Mouse (Mus musculus): ENCODE measurements around the gene Btbd6. TPM values are rescaled to one million over a fixed set of nuclear protein-coding genes. Genes with fewer than 3 reads are reported as not detected.
A peak's percentile ranks its signal among the peaks of the same experiment; 100 is the strongest.

The Btbd6 gene
- polyA plus RNA-seq, 1 experiment from 2014 or later: 52.2 TPM

GRCm38 (mm10) chr12:112999569-113000293, 23.4 kb downstream of the Btbd6 start:
- Histone ChIP-seq H3K4me1 (replicated peaks; ENCODE audit: control insufficient read depth, insufficient read depth, low read length) (peaks cover 25% of the 10 kb centered on the region), H3K4me2 (replicated peaks) (peak overlapping the region; percentile 89), H3K27me3 (ENCODE audit: control insufficient read depth, insufficient read depth, low read length) (no peaks in the 10 kb centered on the region), H3K27ac (peak overlapping the region; percentile 89), H3K36me3 (replicated peaks; ENCODE audit: control insufficient read depth, insufficient read depth) (no peaks in the 10 kb centered on the region), H3K9ac (peak overlapping the region; percentile 94), H3K9me3 (ENCODE audit: control insufficient read depth, low read length) (no peaks in the 10 kb centered on the region), H3K4me3 (replicated peaks; ENCODE audit: low read length) (peak overlapping the region; percentile 92)
- no peak for DNase-seq (ENCODE audit: low spot score)
- 1% methylated on average over 56 of the region's 56 CpGs for WGBS
- no peak for ATAC-seq (ENCODE audit: low FRiP score)

GRCm38 (mm10) chr12:113000294-113001132, 24.2 kb downstream of the Btbd6 start, which contains the start of gene Brf1:
Gene Brf1, minus strand, starts transcription at chr12:113000704.
- H3K36me3 ChIP-seq (replicated peaks; ENCODE audit: control insufficient read depth, insufficient read depth): no peaks in the 10 kb centered on the region

GRCm38 (mm10) chr12:113001133-113001474, 24.8 kb downstream of the Btbd6 start:
- Histone ChIP-seq H3K4me2 (replicated peaks) (peak overlapping the region; percentile 89), H3K4me3 (replicated peaks; ENCODE audit: low read length) (peak overlapping the region; percentile 92), H3K9ac (peak overlapping the region; percentile 94), H3K27me3 (ENCODE audit: control insufficient read depth, insufficient read depth, low read length) (no peaks in the 10 kb centered on the region), H3K4me1 (replicated peaks; ENCODE audit: control insufficient read depth, insufficient read depth, low read length) (peaks cover 25% of the 10 kb centered on the region), H3K9me3 (ENCODE audit: control insufficient read depth, low read length) (no peaks in the 10 kb centered on the region), H3K36me3 (replicated peaks; ENCODE audit: control insufficient read depth, insufficient read depth) (no peaks in the 10 kb centered on the region), H3K27ac (peak overlapping the region; percentile 89)
- no peak for DNase-seq (ENCODE audit: low spot score)
- 9% methylated on average over 5 of the region's 5 CpGs for WGBS
- ATAC-seq (ENCODE audit: low FRiP score): no peak; the same call in 1 of the 2 replicates

More at GRCm38 (mm10) chr12:113000294-113001132, 24.2 kb downstream of the Btbd6 start, which contains the start of gene Brf1:
- under 1% methylated on average over 95 of the region's 96 CpGs for WGBS
- Histone ChIP-seq H3K27me3 (ENCODE audit: control insufficient read depth, insufficient read depth, low read length) (no peaks in the 10 kb centered on the region), H3K9ac (peak within 1 kb of the TSS; percentile 94), H3K4me3 (replicated peaks; ENCODE audit: low read length) (peak within 1 kb of the TSS; percentile 92), H3K27ac (peak within 1 kb of the TSS; percentile 89), H3K9me3 (ENCODE audit: control insufficient read depth, low read length) (no peaks in the 10 kb centered on the region), H3K4me1 (replicated peaks; ENCODE audit: control insufficient read depth, insufficient read depth, low read length) (peaks cover 25% of the 10 kb centered on the region), H3K4me2 (replicated peaks) (peak within 1 kb of the TSS; percentile 89)
- ATAC-seq (ENCODE audit: low FRiP score) (peak; percentile 98), DNase-seq (ENCODE audit: low spot score) (peak; percentile 96)

DNA sequence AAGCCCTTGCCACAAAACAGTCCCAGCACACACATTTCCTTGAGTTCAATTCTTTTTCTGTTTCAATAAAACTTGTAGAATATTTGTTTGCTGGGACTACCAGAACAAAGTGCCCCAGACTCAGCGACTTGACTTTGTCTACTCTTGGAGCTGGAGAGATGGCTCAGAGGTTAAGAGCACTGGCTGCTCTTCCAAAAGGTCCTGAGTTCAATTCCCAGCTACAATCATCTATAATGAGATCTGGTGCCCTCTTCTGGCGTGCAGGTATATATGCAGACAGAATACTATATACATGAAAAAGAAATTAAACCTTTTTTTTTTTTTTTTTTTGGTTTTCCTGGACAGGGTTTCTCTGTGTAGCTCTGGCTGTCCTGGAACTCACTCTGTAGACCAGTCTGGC, 26.4 kb downstream of the Btbd6 start:
- DNase-seq (ENCODE audit: low spot score): no peak
- 27% methylated on average over 2 of the region's 2 CpGs for WGBS
- H3K9me3 ChIP-seq (ENCODE audit: control insufficient read depth, low read length): no peaks in the 10 kb centered on the region
- H3K36me3 ChIP-seq (replicated peaks; ENCODE audit: control insufficient read depth, insufficient read depth): no peaks in the 10 kb centered on the region
- peaks cover 25% of the 10 kb centered on the region for H3K4me1 ChIP-seq (replicated peaks; ENCODE audit: control insufficient read depth, insufficient read depth, low read length)
- H3K27ac ChIP-seq: no peak overlapping the region
- H3K9ac ChIP-seq: no peak overlapping the region
- no peak overlapping the region for H3K4me2 ChIP-seq (replicated peaks)
- no peak overlapping the region for H3K4me3 ChIP-seq (replicated peaks; ENCODE audit: low read length)
- no peaks in the 10 kb centered on the region for H3K27me3 ChIP-seq (ENCODE audit: control insufficient read depth, insufficient read depth, low read length)
- ATAC-seq (ENCODE audit: low FRiP score): no peak

DNA sequence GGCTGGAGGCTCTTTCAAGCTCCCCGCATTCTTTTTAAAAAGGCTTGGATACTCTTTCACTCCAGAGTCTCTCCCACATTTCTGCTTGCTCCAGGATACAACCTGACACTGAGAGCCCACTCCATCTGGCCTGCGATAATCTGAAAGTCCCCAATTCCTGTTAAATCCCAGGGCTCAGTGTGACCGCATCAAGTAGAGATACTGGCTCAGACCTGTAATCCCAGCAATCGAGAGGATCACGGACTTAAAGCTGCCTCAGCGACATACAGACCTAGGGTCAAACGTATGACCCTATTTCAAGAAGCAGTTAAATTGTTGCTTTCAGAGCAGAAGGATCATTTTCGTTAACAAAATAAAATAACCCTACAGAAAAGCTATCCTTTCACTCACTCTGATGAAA, 27.7 kb downstream of the Btbd6 start:
- DNase-seq (ENCODE audit: low spot score) (no peak), ATAC-seq (ENCODE audit: low FRiP score) (no peak)
- WGBS: 84% methylated on average over 8 of the region's 8 CpGs

DNA sequence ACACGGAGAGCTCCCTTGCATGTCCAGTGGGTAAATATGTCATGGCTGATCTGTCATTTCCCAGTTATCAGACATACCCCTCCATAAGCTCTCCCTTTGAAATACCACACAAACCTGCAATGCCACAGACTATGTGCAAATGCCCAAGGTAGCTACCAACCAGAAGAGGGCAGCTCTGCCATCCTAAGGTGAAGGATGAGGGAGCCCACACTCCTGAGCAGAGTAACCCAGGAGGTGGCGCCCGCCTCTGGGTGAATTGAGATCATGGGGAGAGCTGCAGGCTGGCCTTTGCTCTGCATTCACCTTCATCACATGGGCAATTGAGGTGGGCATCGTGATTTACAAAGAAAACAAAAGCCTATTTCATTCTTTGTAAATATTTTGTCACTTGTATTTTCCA, 28.7 kb downstream of the Btbd6 start:
- Histone ChIP-seq H3K4me2 (replicated peaks) (no peak overlapping the region), H3K9ac (no peak overlapping the region), H3K27me3 (ENCODE audit: control insufficient read depth, insufficient read depth, low read length) (no peaks in the 10 kb centered on the region), H3K36me3 (replicated peaks; ENCODE audit: control insufficient read depth, insufficient read depth) (no peaks in the 10 kb centered on the region), H3K9me3 (ENCODE audit: control insufficient read depth, low read length) (no peaks in the 10 kb centered on the region), H3K4me1 (replicated peaks; ENCODE audit: control insufficient read depth, insufficient read depth, low read length) (peaks cover 8% of the 10 kb centered on the region), H3K27ac (no peak overlapping the region), H3K4me3 (replicated peaks; ENCODE audit: low read length) (no peak overlapping the region)
- ATAC-seq (ENCODE audit: low FRiP score): no peak
- WGBS: 33% methylated on average over 4 of the region's 4 CpGs
- DNase-seq (ENCODE audit: low spot score): no peak

More for the DNA sequence above, 27.7 kb downstream of the Btbd6 start:
- Histone ChIP-seq H3K36me3 (replicated peaks; ENCODE audit: control insufficient read depth, insufficient read depth) (no peaks in the 10 kb centered on the region), H3K4me1 (replicated peaks; ENCODE audit: control insufficient read depth, insufficient read depth, low read length) (peaks cover 15% of the 10 kb centered on the region), H3K4me3 (replicated peaks; ENCODE audit: low read length) (no peak overlapping the region), H3K27me3 (ENCODE audit: control insufficient read depth, insufficient read depth, low read length) (no peaks in the 10 kb centered on the region), H3K9me3 (ENCODE audit: control insufficient read depth, low read length) (no peaks in the 10 kb centered on the region), H3K9ac (no peak overlapping the region), H3K4me2 (replicated peaks) (no peak overlapping the region), H3K27ac (no peak overlapping the region)

GRCm38 (mm10) chr12:113011702-113012360, 35.5 kb downstream of the Btbd6 start:
- ATAC-seq (ENCODE audit: low FRiP score) (no peak), DNase-seq (ENCODE audit: low spot score) (no peak)
- no peaks in the 10 kb centered on the region for H3K9me3 ChIP-seq (ENCODE audit: control insufficient read depth, low read length)
- H3K4me1 ChIP-seq (replicated peaks; ENCODE audit: control insufficient read depth, insufficient read depth, low read length): peaks cover 25% of the 10 kb centered on the region
- no peak overlapping the region for H3K4me2 ChIP-seq (replicated peaks)
- 83% methylated on average over 6 of the region's 6 CpGs for WGBS
- no peaks in the 10 kb centered on the region for H3K36me3 ChIP-seq (replicated peaks; ENCODE audit: control insufficient read depth, insufficient read depth)
- H3K27ac ChIP-seq: no peak overlapping the region
- no peak overlapping the region for H3K4me3 ChIP-seq (replicated peaks; ENCODE audit: low read length)
- no peak overlapping the region for H3K9ac ChIP-seq
- no peaks in the 10 kb centered on the region for H3K27me3 ChIP-seq (ENCODE audit: control insufficient read depth, insufficient read depth, low read length)

DNA sequence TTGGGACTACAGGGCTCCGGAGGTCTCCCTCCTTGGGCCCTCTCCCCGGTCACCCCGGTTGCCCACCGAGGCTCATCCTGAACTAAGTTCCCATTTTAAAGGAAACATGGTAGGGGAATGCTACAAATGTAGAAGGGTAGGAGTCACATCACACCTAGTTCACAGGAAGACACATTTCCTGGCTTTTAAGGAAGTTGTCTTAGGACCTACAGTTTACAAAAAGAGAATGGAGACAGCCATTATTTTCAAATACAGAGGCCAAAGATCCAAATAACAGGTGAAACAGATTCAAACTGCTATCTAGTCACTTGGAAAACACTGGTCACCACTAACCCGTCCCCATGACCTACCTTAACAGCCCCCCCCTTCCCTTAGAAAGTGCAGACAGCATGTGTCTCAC, 36.2 kb downstream of the Btbd6 start:
- H3K36me3 ChIP-seq (replicated peaks; ENCODE audit: control insufficient read depth, insufficient read depth): no peaks in the 10 kb centered on the region
- no peak overlapping the region for H3K9ac ChIP-seq
- no peak overlapping the region for H3K4me2 ChIP-seq (replicated peaks)
- H3K27ac ChIP-seq: no peak overlapping the region
- no peaks in the 10 kb centered on the region for H3K27me3 ChIP-seq (ENCODE audit: control insufficient read depth, insufficient read depth, low read length)
- no peak for ATAC-seq (ENCODE audit: low FRiP score)
- H3K4me3 ChIP-seq (replicated peaks; ENCODE audit: low read length): no peak overlapping the region
- no peak for DNase-seq (ENCODE audit: low spot score)
- no peaks in the 10 kb centered on the region for H3K9me3 ChIP-seq (ENCODE audit: control insufficient read depth, low read length)
- 92% methylated on average over 5 of the region's 5 CpGs for WGBS
- H3K4me1 ChIP-seq (replicated peaks; ENCODE audit: control insufficient read depth, insufficient read depth, low read length): peaks cover 28% of the 10 kb centered on the region

- DNase-seq (ENCODE audit: low spot score) (no peak), ATAC-seq (ENCODE audit: low FRiP score) (no peak)
- peak overlapping the region; percentile 92 for H3K27ac ChIP-seq
- no peaks in the 10 kb centered on the region for H3K36me3 ChIP-seq (replicated peaks; ENCODE audit: control insufficient read depth, insufficient read depth)
- peaks cover 28% of the 10 kb centered on the region for H3K4me1 ChIP-seq (replicated peaks; ENCODE audit: control insufficient read depth, insufficient read depth, low read length)
- H3K27me3 ChIP-seq (ENCODE audit: control insufficient read depth, insufficient read depth, low read length): no peaks in the 10 kb centered on the region
- H3K9me3 ChIP-seq (ENCODE audit: control insufficient read depth, low read length): no peaks in the 10 kb centered on the region
- 54% methylated on average over 3 of the region's 3 CpGs for WGBS
- no peak overlapping the region for H3K4me3 ChIP-seq (replicated peaks; ENCODE audit: low read length)
- H3K9ac ChIP-seq: peak overlapping the region; percentile 96; the same call in 1 of the 2 replicates
- peak overlapping the region; percentile 93 for H3K4me2 ChIP-seq (replicated peaks)
These were observed 36.8 kb downstream of the Btbd6 start for GRCm38 (mm10) chr12:113013021-113013491.
